Mouse (Mus musculus): ENCODE data around the gene Sms.
A peak's percentile ranks its signal among the peaks of the same experiment; 100 is the strongest.

Sms gene

DNA sequence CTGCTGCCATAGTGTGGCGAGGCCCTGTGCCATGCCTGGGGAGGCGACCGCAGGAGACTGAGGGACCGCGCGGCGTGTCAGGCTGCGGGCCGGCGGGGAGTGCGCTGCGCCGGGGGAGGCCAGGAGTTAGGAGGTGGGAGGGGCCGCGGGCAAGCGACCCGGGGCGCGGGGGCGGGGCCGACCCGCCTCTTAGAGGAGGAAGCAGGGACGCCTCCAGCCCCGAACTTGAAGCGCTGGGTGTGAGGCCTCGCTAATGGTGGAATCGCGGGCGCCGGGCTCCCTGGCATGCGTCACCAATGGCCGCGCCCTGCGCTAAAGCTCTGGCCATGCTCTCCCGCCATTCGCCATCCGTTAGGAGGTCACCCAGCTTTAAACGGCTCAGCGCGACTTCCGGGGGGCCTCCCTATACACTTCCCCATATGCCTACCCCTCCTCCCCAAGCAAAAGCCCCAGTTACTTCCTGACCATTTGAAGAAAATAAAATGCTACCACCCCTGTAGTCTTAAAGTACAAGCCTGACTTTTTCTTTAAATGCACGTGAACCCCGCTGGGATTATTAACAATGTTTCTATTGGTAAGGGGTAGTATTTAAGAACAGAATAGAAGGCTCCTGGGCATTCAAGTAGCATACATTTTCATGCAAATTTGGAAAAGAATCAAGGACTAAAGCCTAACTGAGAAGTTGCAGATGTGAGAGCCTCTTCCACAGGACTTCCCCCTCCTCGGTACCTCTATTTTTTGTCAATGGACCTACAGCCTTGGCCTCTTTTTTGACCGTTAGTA lies at the start of gene Sms:
TSS of gene Sms (minus strand) at position 344 of the 783 bp plus-strand sequence.
- peak; percentile 27 to 42 for DNase-seq (ENCODE audit: low spot score in 2 of 2)

- DNase-seq (ENCODE audit: low spot score in 2 of 2), result no peak
Observed at GRCm38 (mm10) chrX:157506400-157506799, 14.3 kb upstream of the Sms start.

- no peak for DNase-seq (ENCODE audit: low spot score in 2 of 2)
Observed at GRCm38 (mm10) chrX:157504506-157504905, 12.4 kb upstream of the Sms start.

- DNase-seq (ENCODE audit: low spot score in 2 of 2), result no peak
Observed at GRCm38 (mm10) chrX:157501871-157502270, 9.8 kb upstream of the Sms start.

- DNase-seq (ENCODE audit: low spot score in 2 of 2), result no peak
Observed at GRCm38 (mm10) chrX:157500004-157500403, 7.9 kb upstream of the Sms start.

DNA sequence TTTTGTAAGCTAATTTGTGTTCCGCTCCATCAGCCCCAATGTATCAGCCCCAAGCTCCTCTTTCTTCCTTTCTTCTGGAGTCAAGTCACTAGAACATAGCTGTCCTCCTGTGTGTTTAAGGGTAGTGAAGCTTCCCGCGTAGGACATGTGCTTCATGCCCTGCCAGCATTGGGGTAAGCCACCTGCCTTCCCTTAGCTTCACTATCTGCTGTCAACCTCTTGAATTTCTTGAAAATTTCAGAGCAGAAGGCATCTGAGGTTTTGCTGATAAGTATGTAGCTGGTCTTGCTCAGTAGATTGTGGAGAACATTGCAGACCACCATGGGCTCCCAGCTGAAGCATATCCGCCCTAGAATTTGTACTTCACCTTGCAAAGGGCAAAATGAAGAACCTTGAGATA lies 1.1 kb upstream of the Sms start:
- DNase-seq (ENCODE audit: low spot score in 2 of 2), result no peak

DNA sequence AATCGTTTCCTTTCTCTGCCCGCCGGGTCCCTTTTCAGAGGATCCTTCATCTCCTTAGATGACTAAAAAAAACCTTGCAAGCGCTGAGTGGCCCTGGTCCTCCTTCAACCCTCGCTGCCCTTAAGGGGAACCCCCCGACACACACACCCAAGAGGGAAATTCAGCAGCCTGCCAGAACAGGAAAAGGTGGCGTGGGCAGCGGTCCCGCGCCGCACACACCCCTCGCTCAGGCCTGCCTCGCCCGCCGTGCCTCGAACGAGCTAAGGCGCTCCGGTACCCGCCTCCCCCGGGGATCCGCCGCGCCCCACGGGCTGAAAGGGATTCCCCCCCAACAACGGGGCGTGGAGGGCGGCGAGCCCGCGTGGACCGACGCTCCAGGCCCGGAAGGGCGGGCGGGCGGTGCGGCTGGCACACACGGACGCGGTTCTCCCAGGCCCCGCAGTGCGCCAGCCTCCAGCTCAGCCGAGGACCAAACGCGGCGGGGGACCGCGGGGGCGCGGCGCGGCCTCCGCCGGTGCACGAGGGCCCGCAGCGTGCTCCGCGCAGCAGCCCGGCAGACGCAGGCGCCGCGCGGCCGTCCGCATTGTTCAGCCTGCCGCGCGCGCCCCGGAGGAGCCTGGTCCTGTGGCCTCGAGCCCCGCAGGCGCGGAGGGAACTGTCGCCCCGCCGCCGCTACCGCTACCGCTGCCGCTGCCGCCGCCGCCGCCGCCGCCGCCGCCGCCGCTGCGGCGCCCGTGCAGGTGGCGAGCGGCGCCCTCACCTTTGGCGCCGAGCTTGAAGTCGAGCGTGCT lies 747 bp downstream of the Sms start:
- peak; percentile 4 to 29 for DNase-seq (ENCODE audit: low spot score in 2 of 2)

DNA sequence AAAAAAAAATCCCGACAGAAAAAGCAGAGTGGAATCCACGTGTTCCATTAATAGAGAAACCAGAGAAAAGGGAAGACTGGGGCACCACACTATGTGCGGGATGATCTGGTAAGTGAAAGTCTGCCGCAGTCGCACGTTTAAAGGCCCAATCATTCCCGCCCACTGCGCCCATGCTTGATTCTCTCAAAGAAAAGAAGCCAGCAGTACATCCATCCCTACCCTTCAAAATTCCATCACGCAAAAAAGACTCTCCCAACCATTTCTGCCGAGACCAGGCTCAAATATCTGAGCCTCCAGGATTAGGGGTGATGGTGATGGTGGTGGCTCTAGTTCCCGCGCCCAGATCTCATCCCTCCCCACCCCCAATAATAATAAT lies 1.3 kb downstream of the Sms start:
- DNase-seq (ENCODE audit: low spot score in 2 of 2), result peak in 1 of 2 experiments; percentile 8

- DNase-seq (ENCODE audit: low spot score in 2 of 2), result no peak
Observed at GRCm38 (mm10) chrX:157489871-157490721, 2.0 kb downstream of the Sms start.

GRCm38 (mm10) chrX:157488831-157489230 lies 3.3 kb downstream of the Sms start:
- DNase-seq (ENCODE audit: low spot score in 2 of 2), result no peak

DNA sequence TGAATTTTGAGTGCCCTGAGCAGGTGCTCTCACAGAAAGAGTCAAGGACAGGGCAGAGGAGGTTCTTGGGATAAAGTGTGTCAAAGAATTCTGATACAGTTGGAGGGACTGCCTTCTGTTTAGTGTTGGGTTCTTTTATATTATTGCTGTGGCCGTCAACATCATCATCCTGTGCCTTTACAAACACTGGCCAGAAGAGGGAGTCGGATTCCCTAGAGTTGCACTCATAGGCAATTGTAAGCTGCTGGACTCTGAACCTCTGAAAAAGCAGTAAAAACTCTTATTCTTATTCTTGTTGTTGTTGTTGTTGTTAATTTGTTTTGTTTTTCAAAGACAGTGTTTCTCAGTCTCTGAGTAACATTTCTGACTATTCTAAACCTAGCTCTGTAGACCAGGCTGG lies 5.3 kb downstream of the Sms start:
- DNase-seq (ENCODE audit: low spot score in 2 of 2), result no peak

- DNase-seq (ENCODE audit: low spot score in 2 of 2), result no peak
Observed at GRCm38 (mm10) chrX:157482842-157483241, 9.2 kb downstream of the Sms start.

GRCm38 (mm10) chrX:157481860-157482259 lies 10.2 kb downstream of the Sms start:
- no peak for DNase-seq (ENCODE audit: low spot score in 2 of 2)

DNA sequence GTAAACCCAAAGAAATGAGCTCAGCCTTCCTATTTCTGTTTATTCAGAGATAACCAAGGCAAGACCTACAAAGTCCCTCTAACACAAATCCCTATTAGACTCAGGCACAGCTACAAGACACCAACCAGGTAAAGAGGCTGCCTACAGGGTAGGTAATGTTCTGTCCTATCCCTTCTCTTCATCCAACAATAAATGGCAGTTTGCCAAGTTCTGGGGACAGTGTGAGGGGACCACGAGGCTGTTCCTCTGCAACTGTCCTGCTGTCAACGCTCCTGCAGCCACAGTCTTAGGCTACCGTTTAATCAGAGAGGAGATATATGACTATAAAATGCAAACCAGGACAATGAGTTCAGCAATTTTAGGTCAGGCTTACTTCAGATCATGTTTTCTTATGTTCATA lies 14.8 kb downstream of the Sms start:
- no peak for DNase-seq (ENCODE audit: low spot score in 2 of 2)

- no peak for DNase-seq (ENCODE audit: low spot score in 2 of 2)
Observed at GRCm38 (mm10) chrX:157476153-157476810, 15.8 kb downstream of the Sms start.

- DNase-seq (ENCODE audit: low spot score in 2 of 2), result no peak
Observed at GRCm38 (mm10) chrX:157471711-157472660, 20.1 kb downstream of the Sms start.

DNA sequence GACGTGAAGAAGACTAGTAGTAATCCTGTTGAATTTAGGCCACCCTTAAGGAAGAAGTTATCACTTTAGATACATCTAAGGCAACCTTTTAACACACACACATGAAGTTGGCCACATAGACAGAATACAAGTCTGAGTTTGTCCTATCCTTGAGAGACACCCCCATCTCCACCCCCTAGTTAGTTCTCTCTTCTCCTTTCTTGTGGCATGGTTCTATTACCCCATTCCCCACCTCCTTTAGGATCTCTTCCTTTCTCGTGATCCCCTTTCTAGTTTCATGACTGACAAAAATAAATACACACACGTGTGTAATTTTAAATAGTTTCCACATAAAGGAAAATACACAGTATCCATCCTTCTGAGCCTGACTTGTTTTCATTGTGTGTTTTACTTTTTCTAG lies 23.3 kb downstream of the Sms start:
- no peak for DNase-seq (ENCODE audit: low spot score in 2 of 2)

DNA sequence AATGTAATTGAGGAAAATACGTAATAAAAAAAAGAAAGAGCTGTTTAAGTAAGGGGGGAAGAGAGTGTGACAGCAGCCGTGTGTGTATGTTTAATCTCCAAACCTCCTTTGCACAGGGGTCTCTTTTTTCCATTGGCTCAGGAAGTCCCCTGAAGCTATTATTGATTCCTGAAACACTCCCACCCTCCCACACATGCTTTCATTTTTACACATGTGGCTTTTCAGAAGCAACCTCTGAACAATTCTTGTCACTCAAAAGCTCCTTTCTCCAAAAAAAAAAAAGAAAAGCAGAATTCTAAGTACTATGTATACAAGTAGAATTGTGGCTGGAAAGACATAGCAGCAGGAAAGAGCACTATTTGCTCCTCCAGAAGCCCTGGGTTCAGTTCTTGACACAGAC lies 24.0 kb downstream of the Sms start:
- no peak for DNase-seq (ENCODE audit: low spot score in 2 of 2)

GRCm38 (mm10) chrX:157465949-157466348 lies 26.1 kb downstream of the Sms start:
- no peak for DNase-seq (ENCODE audit: low spot score in 2 of 2)

- no peak for DNase-seq (ENCODE audit: low spot score in 2 of 2)
Observed at GRCm38 (mm10) chrX:157462716-157463115, 29.4 kb downstream of the Sms start.

All from frontal cortex, postnatal 10 days (tissue).